Mouse (Mus musculus): ENCODE measurements at regions not wholly inside any gene's neighbourhood (a gene's known extent, or its start where the extent isn't known, plus 50 kb on each side); places are given as distances from the start of the nearest gene placed in this dataset.

DNA sequence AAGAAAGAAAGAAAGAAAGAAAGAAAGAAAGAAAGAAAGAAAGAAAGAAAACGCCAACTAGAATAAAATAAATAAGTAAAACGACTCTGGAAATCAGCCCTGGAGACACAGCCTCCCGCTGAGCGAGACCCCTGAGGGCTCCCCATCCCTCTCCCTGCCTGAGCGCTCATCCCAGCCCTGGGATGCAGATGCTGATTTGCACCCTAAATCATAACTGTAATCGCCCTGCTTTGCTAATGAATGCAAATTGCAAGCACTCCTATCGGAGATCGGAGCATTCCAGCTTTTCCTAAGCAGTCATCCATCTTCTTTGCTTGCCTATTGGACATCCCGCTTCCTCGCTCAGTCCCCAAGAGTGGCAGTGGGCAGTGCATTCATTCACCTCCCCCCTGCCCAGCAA is 218.7 kb upstream of the Zdhhc25 start:
- no peak for ATAC-seq (replicated peaks in 1 of 2; ENCODE audit: insufficient read depth in 1 of 2, low FRiP score in 2 of 2, low TSS enrichment in 1 of 2, low read depth in 1 of 2, poor library complexity in 2 of 2, severe bottlenecking in 2 of 2)

DNA sequence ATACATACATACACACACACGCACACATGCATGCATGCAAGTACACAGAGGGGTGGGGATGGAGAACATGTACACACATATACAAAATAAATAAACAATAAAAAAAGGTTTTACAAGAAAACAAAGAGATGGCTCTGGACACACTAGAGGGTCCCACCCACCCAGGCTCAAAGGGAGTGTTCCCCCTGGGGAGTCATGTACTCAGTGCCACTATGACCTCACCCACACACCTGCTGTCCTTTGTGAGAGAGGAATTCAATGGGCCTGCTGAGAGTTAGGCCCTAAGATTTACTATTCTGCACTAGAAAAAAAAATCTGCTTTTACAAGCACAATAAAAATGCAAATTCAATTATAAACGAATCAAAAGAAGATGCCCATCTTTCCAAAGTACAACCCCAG is 214.2 kb upstream of the Zdhhc25 start:
- ATAC-seq (replicated peaks in 1 of 2; ENCODE audit: insufficient read depth in 1 of 2, low FRiP score in 2 of 2, low TSS enrichment in 1 of 2, low read depth in 1 of 2, poor library complexity in 2 of 2, severe bottlenecking in 2 of 2): no peak

DNA sequence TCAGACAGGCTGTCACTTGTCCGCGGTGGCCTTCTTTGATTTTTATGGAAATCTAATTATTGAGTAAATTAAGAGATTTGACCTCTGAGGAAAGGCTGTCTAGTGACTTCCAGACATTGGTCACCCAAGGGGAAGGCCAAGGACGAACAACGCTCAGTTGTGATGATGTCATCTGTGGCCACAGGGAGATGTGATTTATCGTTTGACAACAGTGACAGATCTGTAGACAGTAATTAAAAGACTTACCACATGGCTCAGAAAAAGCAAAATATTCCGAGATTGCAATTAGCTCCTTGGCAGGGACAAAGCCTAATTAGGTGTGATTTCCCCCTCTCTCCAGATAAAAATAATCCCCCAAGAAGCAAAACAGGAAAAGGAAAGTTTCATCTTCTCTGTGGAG is 213.4 kb upstream of the Zdhhc25 start:
- ATAC-seq (replicated peaks in 1 of 2; ENCODE audit: insufficient read depth in 1 of 2, low FRiP score in 2 of 2, low TSS enrichment in 1 of 2, low read depth in 1 of 2, poor library complexity in 2 of 2, severe bottlenecking in 2 of 2): no peak

DNA sequence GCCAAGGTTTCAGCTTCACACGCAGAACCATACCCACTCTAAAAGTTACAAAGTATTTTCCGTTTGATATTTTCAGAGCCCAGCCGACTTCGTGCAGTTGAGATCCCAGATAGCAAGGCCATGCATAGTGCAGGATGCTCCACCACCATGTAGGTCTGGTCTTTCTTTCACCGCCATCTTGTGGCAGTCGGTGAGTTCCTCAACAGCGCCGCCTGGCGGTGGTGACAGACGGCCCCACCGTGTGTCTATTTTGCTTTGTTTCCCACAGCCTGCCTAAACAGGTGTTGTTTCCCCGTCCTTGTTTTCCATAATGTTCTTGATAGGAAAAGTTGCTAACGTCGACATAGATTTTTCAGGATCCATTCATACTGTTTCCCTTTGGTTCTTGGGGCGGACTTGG is 208.3 kb upstream of the Zdhhc25 start:
- no peak for ATAC-seq (replicated peaks in 1 of 2; ENCODE audit: insufficient read depth in 1 of 2, low FRiP score in 2 of 2, low TSS enrichment in 1 of 2, low read depth in 1 of 2, poor library complexity in 2 of 2, severe bottlenecking in 2 of 2)

- no peak for ATAC-seq (replicated peaks in 1 of 2; ENCODE audit: insufficient read depth in 1 of 2, low FRiP score in 2 of 2, low TSS enrichment in 1 of 2, low read depth in 1 of 2, poor library complexity in 2 of 2, severe bottlenecking in 2 of 2)
Measured at GRCm38 (mm10) chr15:88399064-88399463, 201.0 kb upstream of the Zdhhc25 start.

- no peak for ATAC-seq (replicated peaks in 1 of 2; ENCODE audit: insufficient read depth in 1 of 2, low FRiP score in 2 of 2, low TSS enrichment in 1 of 2, low read depth in 1 of 2, poor library complexity in 2 of 2, severe bottlenecking in 2 of 2)
Measured at GRCm38 (mm10) chr15:88399989-88400388, 200.1 kb upstream of the Zdhhc25 start.

DNA sequence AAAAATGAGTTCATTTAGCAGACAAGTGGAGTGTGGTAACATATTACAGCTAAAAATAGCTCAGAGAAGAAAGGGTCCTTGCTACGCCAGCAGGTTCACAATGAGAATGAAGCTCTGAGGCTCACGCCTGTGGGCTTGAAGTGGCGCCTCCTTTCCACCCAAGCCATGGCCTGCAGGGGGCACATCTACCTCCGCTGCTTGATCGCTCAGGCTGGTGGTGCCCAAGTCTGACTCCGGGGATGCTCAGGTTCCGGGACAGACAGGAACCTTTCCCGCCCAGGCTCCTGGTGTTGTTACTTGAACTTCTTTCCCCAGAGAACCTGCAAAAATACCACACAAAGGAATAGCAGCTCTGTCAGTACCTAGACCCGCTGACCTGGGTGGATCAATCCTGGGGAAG is 199.3 kb upstream of the Zdhhc25 start:
- no peak for ATAC-seq (replicated peaks in 1 of 2; ENCODE audit: insufficient read depth in 1 of 2, low FRiP score in 2 of 2, low TSS enrichment in 1 of 2, low read depth in 1 of 2, poor library complexity in 2 of 2, severe bottlenecking in 2 of 2)

DNA sequence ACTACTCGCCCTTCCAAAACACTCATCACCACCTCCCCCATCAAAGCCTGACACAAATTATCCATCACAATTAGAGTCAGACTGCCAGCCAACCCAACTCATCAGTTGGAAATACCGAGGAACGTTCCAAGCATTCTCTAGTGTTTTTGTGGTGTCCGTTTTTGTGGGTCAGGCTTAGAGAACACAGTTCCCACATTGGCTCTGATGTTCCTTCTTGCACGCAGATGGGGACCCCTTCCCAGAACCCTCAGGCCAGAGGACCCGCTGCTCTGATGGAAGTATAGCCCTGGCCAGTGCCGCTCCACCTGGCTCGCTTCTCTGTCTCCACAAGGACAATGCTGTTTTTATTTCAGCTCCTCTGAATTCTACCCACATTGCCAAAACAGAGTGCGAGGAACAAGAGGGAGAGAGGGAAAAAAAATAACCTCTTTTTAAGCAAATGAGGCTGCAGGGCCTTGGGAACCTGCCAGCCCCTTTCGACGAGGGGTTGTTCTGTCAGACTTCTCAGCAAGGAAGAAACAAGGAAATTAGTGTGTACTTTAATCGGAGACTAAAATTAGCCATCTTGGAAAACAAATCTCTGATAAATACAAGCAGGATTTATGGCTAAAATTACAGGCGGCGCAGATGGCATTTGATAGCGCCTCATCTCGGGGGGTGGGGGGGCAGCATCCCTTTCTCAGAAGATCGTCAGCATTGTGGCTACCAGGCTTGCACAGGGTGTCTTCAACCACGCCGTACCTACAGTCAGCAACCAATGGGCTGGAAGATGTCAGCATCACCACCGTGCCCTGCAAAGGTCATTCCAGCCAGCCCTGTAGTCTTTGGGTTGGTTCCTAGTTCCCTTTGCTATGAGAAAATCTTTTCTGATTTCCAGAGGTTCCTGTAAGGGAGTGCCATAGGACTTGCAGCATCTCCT is 191.4 kb upstream of the Zdhhc25 start:
- ATAC-seq (replicated peaks in 1 of 2; ENCODE audit: insufficient read depth in 1 of 2, low FRiP score in 2 of 2, low TSS enrichment in 1 of 2, low read depth in 1 of 2, poor library complexity in 2 of 2, severe bottlenecking in 2 of 2): no peak

DNA sequence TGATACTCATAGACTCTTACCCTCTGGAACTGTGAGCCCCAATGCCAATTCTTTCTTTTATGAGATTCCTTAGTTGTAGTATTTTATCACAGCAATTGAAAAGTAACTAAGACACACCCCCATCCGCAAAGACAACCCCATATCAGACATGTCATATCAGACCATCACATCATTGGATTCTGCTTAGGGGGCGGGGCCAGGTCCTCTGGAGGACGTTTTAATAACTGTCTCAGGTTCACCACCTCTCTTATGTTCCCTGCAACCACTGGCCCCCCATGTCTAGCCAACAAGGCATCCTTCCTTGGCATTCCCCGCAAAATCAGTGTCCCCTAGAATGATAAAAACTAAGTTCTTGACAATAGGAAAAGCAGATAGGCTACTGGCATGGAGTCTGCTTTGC is 185.9 kb upstream of the Zdhhc25 start:
- no peak for ATAC-seq (replicated peaks in 1 of 2; ENCODE audit: insufficient read depth in 1 of 2, low FRiP score in 2 of 2, low TSS enrichment in 1 of 2, low read depth in 1 of 2, poor library complexity in 2 of 2, severe bottlenecking in 2 of 2)

DNA sequence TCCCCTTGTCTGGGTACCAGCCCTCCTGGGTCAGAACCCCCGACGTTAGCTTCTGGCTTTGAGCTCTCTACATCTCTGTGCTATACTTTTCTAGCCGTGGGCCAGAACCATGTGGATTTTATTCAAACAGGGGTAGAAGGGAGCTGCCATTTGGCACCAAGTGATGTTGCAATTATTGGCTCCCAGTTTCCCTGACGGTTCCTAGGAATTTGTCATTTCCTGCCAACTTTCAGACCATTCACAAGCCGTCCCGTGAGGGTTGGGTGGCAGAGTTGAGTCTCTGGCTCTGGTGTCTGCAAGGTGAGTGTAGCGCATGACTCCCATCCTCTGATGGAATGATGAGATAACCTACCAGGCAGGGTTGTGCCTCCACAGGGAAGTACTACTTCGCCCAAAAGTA is 181.2 kb upstream of the Zdhhc25 start:
- ATAC-seq (replicated peaks in 1 of 2; ENCODE audit: insufficient read depth in 1 of 2, low FRiP score in 2 of 2, low TSS enrichment in 1 of 2, low read depth in 1 of 2, poor library complexity in 2 of 2, severe bottlenecking in 2 of 2): no peak

GRCm38 (mm10) chr15:88428441-88428840 is 171.7 kb upstream of the Zdhhc25 start:
- ATAC-seq (replicated peaks in 1 of 2; ENCODE audit: insufficient read depth in 1 of 2, low FRiP score in 2 of 2, low TSS enrichment in 1 of 2, low read depth in 1 of 2, poor library complexity in 2 of 2, severe bottlenecking in 2 of 2): no peak

DNA sequence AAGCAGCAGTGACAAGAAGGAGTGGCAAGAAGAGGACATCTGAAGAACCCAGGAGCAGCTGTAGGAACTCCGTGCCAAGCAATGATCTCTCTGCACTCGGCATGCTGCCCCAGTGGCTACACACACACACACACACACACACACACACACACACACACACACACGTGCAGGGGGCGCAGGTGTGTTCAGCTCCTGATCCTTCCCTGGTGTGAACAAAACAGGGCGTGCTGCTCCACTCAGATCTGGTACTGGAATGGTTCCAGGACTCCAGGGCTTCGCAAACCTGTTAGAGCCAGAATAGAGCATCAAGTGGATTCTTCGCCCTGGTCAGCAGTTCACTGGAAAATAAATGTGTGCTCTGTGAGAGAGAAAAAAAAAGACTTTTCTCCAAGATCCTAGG is 169.2 kb upstream of the Zdhhc25 start:
- no peak for ATAC-seq (replicated peaks in 1 of 2; ENCODE audit: insufficient read depth in 1 of 2, low FRiP score in 2 of 2, low TSS enrichment in 1 of 2, low read depth in 1 of 2, poor library complexity in 2 of 2, severe bottlenecking in 2 of 2)

DNA sequence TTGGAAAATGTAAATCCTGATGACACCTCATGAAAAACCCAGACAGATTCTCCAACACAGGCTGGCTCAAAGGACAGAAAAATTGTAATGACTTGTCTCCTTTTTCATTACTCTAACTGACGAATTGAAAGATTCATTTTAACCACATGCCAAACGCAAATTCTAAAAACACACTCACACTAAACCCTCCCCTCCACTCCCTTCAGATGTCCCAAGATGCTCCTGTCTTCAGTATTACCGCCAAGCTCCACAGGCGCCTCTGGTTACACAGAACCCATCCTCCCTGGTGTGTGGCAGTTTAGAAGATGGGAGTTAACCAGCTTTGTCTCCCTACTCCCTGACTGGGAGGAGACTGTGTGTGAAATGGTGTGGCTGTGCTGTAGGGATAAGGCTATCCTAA is 151.8 kb upstream of the Zdhhc25 start:
- ATAC-seq (replicated peaks in 1 of 2; ENCODE audit: insufficient read depth in 1 of 2, low FRiP score in 2 of 2, low TSS enrichment in 1 of 2, low read depth in 1 of 2, poor library complexity in 2 of 2, severe bottlenecking in 2 of 2): no peak

GRCm38 (mm10) chr15:88451241-88451640 is 148.9 kb upstream of the Zdhhc25 start:
- ATAC-seq (replicated peaks in 1 of 2; ENCODE audit: insufficient read depth in 1 of 2, low FRiP score in 2 of 2, low TSS enrichment in 1 of 2, low read depth in 1 of 2, poor library complexity in 2 of 2, severe bottlenecking in 2 of 2): no peak

DNA sequence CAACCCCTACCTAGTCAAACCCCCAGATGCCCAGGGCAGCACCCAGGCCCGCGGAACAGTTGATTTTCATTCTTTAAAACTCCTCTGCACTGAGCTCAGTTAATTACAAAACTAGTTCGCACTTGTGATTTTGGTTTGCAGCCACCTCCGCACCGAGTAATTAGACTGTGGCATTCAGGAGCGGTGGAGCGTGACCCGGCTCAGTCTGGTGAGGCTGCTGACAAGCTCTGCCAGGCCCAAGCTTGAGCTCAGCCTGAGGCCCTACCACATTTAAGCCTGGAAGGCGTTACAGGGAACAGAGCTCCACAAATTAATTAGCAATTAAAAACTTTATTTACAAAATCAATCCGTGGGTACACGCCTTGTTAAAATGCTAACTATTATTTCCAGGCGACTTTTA is 132.0 kb upstream of the Zdhhc25 start:
- no peak for ATAC-seq (replicated peaks in 1 of 2; ENCODE audit: insufficient read depth in 1 of 2, low FRiP score in 2 of 2, low TSS enrichment in 1 of 2, low read depth in 1 of 2, poor library complexity in 2 of 2, severe bottlenecking in 2 of 2)

DNA sequence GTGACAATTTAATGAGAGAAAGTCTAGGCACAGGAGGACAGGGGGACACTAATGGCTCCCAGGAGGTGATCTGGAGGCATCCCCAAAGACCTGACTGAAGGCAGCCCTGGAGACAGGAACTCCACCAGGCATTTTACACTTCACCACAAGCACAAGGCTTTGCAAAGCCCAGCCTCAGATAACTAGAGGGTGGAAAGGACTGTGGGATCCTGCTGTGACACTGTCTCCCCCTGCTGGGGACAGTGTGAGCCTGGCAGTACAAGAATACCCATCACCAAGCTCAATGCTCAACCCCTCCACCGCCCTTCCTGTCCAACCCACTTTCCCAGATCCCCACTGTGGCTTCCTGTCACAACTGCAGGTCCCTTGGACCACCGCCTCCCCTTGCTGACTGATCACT is 131.3 kb upstream of the Zdhhc25 start:
- peak in 1 of 2 experiments; percentile 51; a peak in 1 of 4 replicates for ATAC-seq (replicated peaks in 1 of 2; ENCODE audit: insufficient read depth in 1 of 2, low FRiP score in 2 of 2, low TSS enrichment in 1 of 2, low read depth in 1 of 2, poor library complexity in 2 of 2, severe bottlenecking in 2 of 2)

GRCm38 (mm10) chr15:88469508-88470455 is 130.3 kb upstream of the Zdhhc25 start:
- no peak for ATAC-seq (replicated peaks in 1 of 2; ENCODE audit: insufficient read depth in 1 of 2, low FRiP score in 2 of 2, low TSS enrichment in 1 of 2, low read depth in 1 of 2, poor library complexity in 2 of 2, severe bottlenecking in 2 of 2)

- no peak for ATAC-seq (replicated peaks in 1 of 2; ENCODE audit: insufficient read depth in 1 of 2, low FRiP score in 2 of 2, low TSS enrichment in 1 of 2, low read depth in 1 of 2, poor library complexity in 2 of 2, severe bottlenecking in 2 of 2)
Measured at GRCm38 (mm10) chr15:88472351-88473100, 127.6 kb upstream of the Zdhhc25 start.

All from hematopoietic stem cell, adult 5-6 weeks (primary cell).